Mouse (Mus musculus): Measurements from ENCODE around the gene Ifi202b.
"Not testable (repeated sequence)": the region's sequence is repeated elsewhere in the genome, so short reads cannot be mapped to it uniquely, and the experiment has no call there.

Gene Ifi202b

GRCm38 (mm10) chr1:173982694-173983305, at the start of gene Ifi202b:
TSS of gene Ifi202b (minus strand) at chr1:173982744.
- not testable (repeated sequence) for DNase-seq (ENCODE audit: low spot score in 2 of 2)

GRCm38 (mm10) chr1:174031698-174032097, 49.2 kb upstream of the Ifi202b start, which contains the start of gene Ifi205:
TSS of gene Ifi205 (minus strand) at chr1:174031810.
- no peak for DNase-seq (ENCODE audit: low spot score in 2 of 2)

- not testable (repeated sequence) for DNase-seq (ENCODE audit: low spot score in 2 of 2)
Measured at GRCm38 (mm10) chr1:174007050-174007449, 24.5 kb upstream of the Ifi202b start.

GRCm38 (mm10) chr1:174004352-174005109, 22.0 kb upstream of the Ifi202b start:
- not testable (repeated sequence) for DNase-seq (ENCODE audit: low spot score in 2 of 2)

DNA sequence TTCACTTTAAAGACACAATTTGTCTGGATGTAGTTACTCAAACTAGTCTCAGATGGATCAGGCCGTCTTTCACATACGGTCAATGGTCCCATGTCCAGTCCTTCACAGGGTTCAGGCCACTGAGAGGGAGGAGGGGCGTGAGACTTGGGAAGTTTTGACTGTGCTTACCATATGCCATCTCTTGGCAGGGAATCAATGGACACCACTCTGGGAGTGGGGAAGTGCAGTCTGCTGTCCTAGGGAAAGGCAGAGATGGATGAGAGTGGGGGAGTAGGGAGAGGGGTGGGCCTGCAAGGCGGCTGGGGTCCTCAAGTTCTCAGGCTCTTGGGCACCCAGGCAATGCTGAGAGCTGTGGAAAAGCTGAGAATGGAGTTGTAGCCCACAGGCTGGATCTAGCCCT, 12.5 kb upstream of the Ifi202b start:
- DNase-seq (ENCODE audit: low spot score in 2 of 2), result no peak

GRCm38 (mm10) chr1:173981038-173981437, 1.5 kb downstream of the Ifi202b start:
- DNase-seq (ENCODE audit: low spot score in 2 of 2), result not testable (repeated sequence)

DNA sequence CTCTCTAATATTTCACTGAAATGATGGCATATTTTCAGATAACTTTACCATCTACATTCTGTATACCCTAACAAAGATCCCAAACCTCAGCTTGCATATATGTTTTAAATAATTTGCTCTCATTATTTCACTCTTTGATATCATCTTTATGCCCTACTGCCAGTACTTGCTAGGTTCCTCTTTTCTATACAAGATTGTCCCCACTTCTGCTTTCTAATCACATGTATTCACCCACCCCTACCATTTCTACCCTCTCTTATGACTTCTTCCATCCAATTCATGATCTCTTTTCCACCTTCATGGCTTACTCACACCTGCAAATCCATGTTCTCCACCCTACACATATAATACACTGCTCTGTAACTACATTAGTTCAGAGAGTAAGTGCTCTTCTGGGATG, 4.9 kb downstream of the Ifi202b start:
- DNase-seq (ENCODE audit: low spot score in 2 of 2), result no peak

- DNase-seq (ENCODE audit: low spot score in 2 of 2), result no peak
Measured at GRCm38 (mm10) chr1:173973111-173973510, 9.4 kb downstream of the Ifi202b start.

DNA sequence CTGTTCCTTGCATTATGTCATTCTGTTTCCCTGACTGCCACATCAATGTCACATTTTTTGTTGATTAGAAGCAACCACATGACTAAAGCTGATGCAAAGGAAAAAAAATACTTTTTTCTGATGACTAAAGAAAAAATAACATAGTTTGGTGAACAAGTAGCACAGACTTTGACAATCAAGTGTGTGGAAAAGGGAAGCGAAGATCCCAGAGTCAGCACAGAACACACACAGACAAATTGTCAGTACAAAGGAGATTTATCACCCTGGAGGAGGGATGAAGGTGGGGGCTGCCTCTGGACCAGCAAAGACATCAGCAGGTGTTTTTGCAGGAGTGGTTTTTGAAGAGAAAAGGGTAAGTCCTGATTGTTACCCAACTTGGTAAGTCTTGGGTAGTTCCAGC, 21.1 kb downstream of the Ifi202b start:
- not testable (repeated sequence) for DNase-seq (ENCODE audit: low spot score in 2 of 2)

DNA sequence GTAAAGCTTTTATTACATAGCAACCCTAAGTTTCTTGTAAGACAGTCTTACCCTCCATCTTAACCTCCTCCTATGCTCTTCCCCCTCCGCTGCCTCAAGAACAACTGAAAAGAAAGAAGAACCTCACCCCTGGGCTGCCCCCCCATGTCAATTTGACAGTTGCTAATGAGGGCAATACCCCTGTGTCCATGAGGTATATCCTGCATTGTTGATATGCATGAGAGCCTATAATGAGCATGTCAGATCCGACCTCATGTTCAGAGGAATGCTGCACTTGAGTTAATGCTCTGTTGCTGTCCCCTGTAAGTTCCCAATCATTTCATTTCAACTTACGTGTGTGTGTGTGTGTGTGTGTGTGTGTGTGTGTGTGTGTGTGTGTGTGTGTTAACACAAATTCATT, 22.5 kb downstream of the Ifi202b start:
- not testable (repeated sequence) for DNase-seq (ENCODE audit: low spot score in 2 of 2)

DNA sequence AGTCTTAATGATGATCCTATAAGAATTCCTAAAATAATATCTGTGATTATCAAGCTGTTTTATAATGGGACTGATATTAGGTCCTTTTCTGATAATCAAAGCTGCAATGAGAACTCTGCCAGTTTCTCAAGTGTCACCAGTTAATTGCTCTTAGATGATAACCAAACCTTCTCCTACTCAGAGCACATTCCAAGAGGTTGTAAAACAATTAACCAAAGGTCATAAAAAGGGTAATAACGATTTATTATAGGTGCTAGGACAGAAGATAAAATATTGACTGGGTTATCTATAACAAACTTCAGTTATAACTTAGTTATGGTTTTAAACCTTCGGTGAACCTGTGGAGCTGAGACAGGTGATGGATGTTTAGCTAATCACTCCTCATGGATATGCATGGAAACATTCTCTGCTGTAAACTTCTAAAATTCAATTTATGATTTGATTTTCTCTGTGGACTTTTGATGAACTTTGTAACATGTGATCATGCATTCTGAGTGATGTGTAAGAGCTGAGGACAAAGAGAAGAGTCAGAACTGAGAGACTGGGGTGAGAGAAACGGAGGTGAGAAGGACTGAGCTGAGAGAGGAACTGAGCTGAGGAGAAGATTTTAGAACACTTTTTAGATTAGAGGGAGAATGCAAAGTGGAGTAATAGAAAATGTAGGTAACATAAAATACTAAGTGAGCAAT, 26.6 kb downstream of the Ifi202b start:
- not testable (repeated sequence) for DNase-seq (ENCODE audit: low spot score in 2 of 2)

GRCm38 (mm10) chr1:173955071-173955796, 27.3 kb downstream of the Ifi202b start:
- no peak for DNase-seq (ENCODE audit: low spot score in 2 of 2)

GRCm38 (mm10) chr1:173953563-173953962, 29.0 kb downstream of the Ifi202b start:
- no peak for DNase-seq (ENCODE audit: low spot score in 2 of 2)

GRCm38 (mm10) chr1:173949044-173949443, 33.5 kb downstream of the Ifi202b start:
- not testable (repeated sequence) for DNase-seq (ENCODE audit: low spot score in 2 of 2)

- not testable (repeated sequence) for DNase-seq (ENCODE audit: low spot score in 2 of 2)
Measured at GRCm38 (mm10) chr1:173942780-173943066, 39.8 kb downstream of the Ifi202b start.

- DNase-seq (ENCODE audit: low spot score in 2 of 2), result not testable (repeated sequence)
Measured at GRCm38 (mm10) chr1:173941924-173942779, 40.4 kb downstream of the Ifi202b start, which contains the start of the genes Mndal and Ifi203. TSS of gene Mndal (minus strand) at chr1:173942491. TSS of gene Ifi203 (minus strand) at chr1:173942672.

DNA sequence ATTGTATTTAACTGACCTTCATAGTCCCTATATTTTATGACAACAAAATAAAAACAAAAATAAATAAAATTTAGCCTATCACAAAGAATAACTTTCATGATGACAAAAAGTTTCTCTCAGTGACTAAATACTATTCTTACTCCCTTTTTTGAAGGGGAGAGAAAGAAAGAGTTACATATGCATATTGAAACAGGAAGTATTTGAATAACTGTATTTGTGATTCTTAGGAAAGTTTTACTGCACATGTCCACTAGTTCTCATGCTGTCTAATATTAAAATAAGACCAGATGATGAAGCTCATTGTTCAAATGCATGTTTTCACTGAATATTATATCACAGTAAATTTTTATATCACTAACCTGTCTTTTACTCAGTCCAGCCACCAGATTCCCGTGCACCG, 41.0 kb downstream of the Ifi202b start:
- not testable (repeated sequence) for DNase-seq (ENCODE audit: low spot score in 2 of 2)

DNA sequence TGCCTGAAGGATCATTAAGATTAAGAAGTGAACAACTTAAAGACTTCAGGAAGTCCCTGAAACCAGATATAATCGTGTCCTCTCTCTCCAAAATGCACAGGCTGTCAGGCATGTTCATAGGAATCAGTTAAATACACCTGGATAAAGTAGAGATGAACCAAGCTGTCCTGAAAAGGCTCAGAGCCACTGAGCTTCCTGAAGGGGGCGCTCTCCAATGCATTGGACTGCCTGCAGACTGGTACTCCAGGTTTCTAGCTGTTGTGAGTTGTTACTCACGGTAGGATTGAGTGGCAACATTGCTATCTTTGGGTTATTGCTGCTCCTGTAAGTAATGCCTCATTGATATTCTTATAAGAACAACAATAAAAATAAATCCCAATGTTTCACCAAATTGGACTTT, 63.3 kb downstream of the Ifi202b start:
- not testable (repeated sequence) for DNase-seq (ENCODE audit: low spot score in 2 of 2)

GRCm38 (mm10) chr1:173914559-173914958, 68.0 kb downstream of the Ifi202b start:
- no peak for DNase-seq (ENCODE audit: low spot score in 2 of 2)

DNA sequence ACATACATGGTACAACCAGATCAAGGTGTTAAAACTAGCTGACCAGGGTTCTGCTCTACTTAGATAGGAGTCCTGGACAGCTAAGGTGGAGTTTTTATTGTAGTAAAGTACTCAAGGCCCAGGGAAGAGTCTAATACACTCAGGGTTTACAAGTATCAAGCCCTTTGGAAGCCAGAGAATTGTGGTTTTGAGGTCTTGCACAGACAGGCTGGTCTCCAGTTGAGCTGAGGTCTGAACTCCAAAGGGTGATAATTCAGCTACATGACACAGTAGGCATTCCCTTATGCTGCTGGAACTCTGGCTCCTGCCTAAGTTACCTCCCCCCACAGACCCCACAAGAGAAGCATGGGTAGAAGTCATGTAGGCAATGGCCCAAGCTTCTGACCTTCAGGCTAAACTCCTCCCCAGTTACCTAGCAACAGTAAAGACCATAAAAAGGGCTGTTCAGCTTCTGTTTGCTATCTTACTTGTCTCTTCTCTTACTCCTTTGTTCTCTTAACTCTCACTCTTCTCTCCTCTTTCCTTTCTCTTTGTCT, 69.2 kb downstream of the Ifi202b start:
- not testable (repeated sequence) for DNase-seq (ENCODE audit: low spot score in 2 of 2)

Data from spleen, postnatal 10 days (tissue).